Mouse (Mus musculus) embryonic facial prominence, embryonic 14.5 days (tissue): ENCODE data around the gene Clec10a. TPM values are rescaled to one million over a fixed set of nuclear protein-coding genes. Genes with fewer than 3 reads are reported as not detected.
"Not testable (repeated sequence)": the region's sequence is repeated elsewhere in the genome, so short reads cannot be mapped to it uniquely, and the experiment has no call there.

Experiments used
- ATAC-seq: fragments of 200-750 bp; cut with Nextera tagmentation; 2 replicates; pipeline ENCODE4 v1.8.0; 2017; ENCODE audit warnings: low read depth, moderate number of reproducible peaks, moderate TSS enrichment
- DNase-seq: peaks from one replicate; pipeline ENCODE4 v3.0.0-alpha.2; 2015; ENCODE audit warnings: low spot score
- H3K27ac ChIP-seq: fragments of 300-500 bp; sonication (generic); replicated peaks from 2 replicates; pipeline ENCODE4 v1.5.1; 2014; ENCODE audit warnings: low read depth, mild to moderate bottlenecking, low read length, moderate library complexity
- H3K27me3 ChIP-seq: fragments of 300-500 bp; sonication (generic); replicated peaks from 2 replicates; pipeline ENCODE4 v1.6.1; 2014; ENCODE audit warnings: low read length; ENCODE audit not compliant: control insufficient read depth, insufficient read depth
- H3K36me3 ChIP-seq: fragments of 300-500 bp; sonication (generic); 2 replicates; pipeline ENCODE4 v1.6.1; 2014; ENCODE audit warnings: low read length, mixed read lengths; ENCODE audit not compliant: control insufficient read depth, insufficient read depth
- H3K4me1 ChIP-seq: fragments of 300-500 bp; sonication (generic); 2 replicates; pipeline ENCODE4 v1.6.1; 2014; ENCODE audit warnings: antibody characterized with exemption, low read length; ENCODE audit not compliant: control insufficient read depth, insufficient read depth
- H3K4me2 ChIP-seq: fragments of 300-500 bp; sonication (generic); 2 replicates; pipeline ENCODE4 v1.6.1; 2014; ENCODE audit warnings: low read depth, mild to moderate bottlenecking, low read length, moderate library complexity, mixed read lengths
- H3K4me3 ChIP-seq: fragments of 300-500 bp; sonication (generic); 2 replicates; pipeline ENCODE4 v1.5.1; 2014; ENCODE audit warnings: low read depth, mild to moderate bottlenecking, low read length
- H3K9ac ChIP-seq: fragments of 300-500 bp; sonication (generic); 2 replicates; pipeline ENCODE4 v1.6.1; 2014; ENCODE audit warnings: low read depth, mild to moderate bottlenecking, low read length, moderate library complexity, mixed read lengths
- H3K9me3 ChIP-seq: fragments of 300-500 bp; sonication (generic); 2 replicates; pipeline ENCODE4 v1.6.1; 2016; ENCODE audit warnings: low read length; ENCODE audit not compliant: control insufficient read depth
- WGBS: fragments of 180-500 bp; shearing (Covaris S2); extraction: QIAGEN DNeasy Blood & Tissue Kit; methylation state at CpG from one replicate; pipeline ENCODE4 v1.1.7; 2014; 5-methylcytosine and 5-hydroxymethylcytosine counted together
- polyA plus RNA-seq: library from polyadenylated mRNA; unstranded; fragments of >200 nt; fragmentation: Nextera tagmentation; extraction: Ambion mirVana; gene quantifications from 2 replicates; pipeline ENCODE4 v1.2.1, GENCODE M21; 2014

The Clec10a gene
- polyA plus RNA-seq, 1 experiment from 2014 or later = 1.5 TPM

- Histone ChIP-seq H3K4me3 (no peak overlapping the region), H3K9ac (no peak overlapping the region), H3K27ac (no peak overlapping the region), H3K4me1 (no peaks in the 10 kb centered on the region), H3K9me3 (no peaks in the 10 kb centered on the region), H3K27me3 (no peaks in the 10 kb centered on the region), H3K36me3 (no peaks in the 10 kb centered on the region), H3K4me2 (no peak overlapping the region)
- DNase-seq (no peak), ATAC-seq (no peak)
- WGBS = 60% methylated on average over 3 of the region's 3 CpGs
Measured at GRCm38 (mm10) chr11:70151072-70151471, 4.9 kb upstream of the Clec10a start.

- no peak overlapping the region for H3K4me3 ChIP-seq
- H3K27ac ChIP-seq = no peak overlapping the region
- no peaks in the 10 kb centered on the region for H3K27me3 ChIP-seq
- no peak overlapping the region for H3K9ac ChIP-seq
- WGBS = 86% methylated on average over 3 of the region's 3 CpGs
- no peak for ATAC-seq
- no peaks in the 10 kb centered on the region for H3K36me3 ChIP-seq
- no peaks in the 10 kb centered on the region for H3K4me1 ChIP-seq
- no peaks in the 10 kb centered on the region for H3K9me3 ChIP-seq
- H3K4me2 ChIP-seq = no peak overlapping the region
- DNase-seq = no peak
Measured at GRCm38 (mm10) chr11:70162336-70162735, 6.3 kb downstream of the Clec10a start.

GRCm38 (mm10) chr11:70165972-70166921 is 10.2 kb downstream of the Clec10a start:
- H3K4me1 ChIP-seq = no peaks in the 10 kb centered on the region

GRCm38 (mm10) chr11:70168136-70168535 is 12.1 kb downstream of the Clec10a start:
- H3K4me2 ChIP-seq = no peak overlapping the region
- H3K9me3 ChIP-seq = no peaks in the 10 kb centered on the region
- no peaks in the 10 kb centered on the region for H3K27me3 ChIP-seq
- ATAC-seq = no peak
- no peaks in the 10 kb centered on the region for H3K36me3 ChIP-seq
- no peak overlapping the region for H3K4me3 ChIP-seq
- DNase-seq = no peak
- no peak overlapping the region for H3K27ac ChIP-seq
- H3K4me1 ChIP-seq = no peaks in the 10 kb centered on the region
- no peak overlapping the region for H3K9ac ChIP-seq
- 48% methylated on average over 7 of the region's 7 CpGs for WGBS

More at GRCm38 (mm10) chr11:70165972-70166921, 10.2 kb downstream of the Clec10a start:
- 73% methylated on average over 15 of the region's 16 CpGs for WGBS
- ATAC-seq (no peak), DNase-seq (no peak)
- Histone ChIP-seq H3K9ac (no peak overlapping the region), H3K36me3 (no peaks in the 10 kb centered on the region), H3K27ac (no peak overlapping the region), H3K9me3 (no peaks in the 10 kb centered on the region), H3K4me3 (no peak overlapping the region), H3K4me2 (no peak overlapping the region), H3K27me3 (no peaks in the 10 kb centered on the region)

- H3K36me3 ChIP-seq, H3K4me1 ChIP-seq, H3K9ac ChIP-seq, DNase-seq, H3K27me3 ChIP-seq, H3K9me3 ChIP-seq, H3K4me3 ChIP-seq, ATAC-seq, H3K27ac ChIP-seq, H3K4me2 ChIP-seq: not testable (repeated sequence)
- WGBS = 87% methylated on average over 6 of the region's 7 CpGs
Measured at GRCm38 (mm10) chr11:70169471-70169870, 13.5 kb downstream of the Clec10a start.

- Histone ChIP-seq H3K27me3 (no peaks in the 10 kb centered on the region), H3K9me3 (no peaks in the 10 kb centered on the region), H3K4me1 (no peaks in the 10 kb centered on the region), H3K36me3 (no peaks in the 10 kb centered on the region), H3K4me3 (no peak overlapping the region), H3K27ac (no peak overlapping the region), H3K4me2 (no peak overlapping the region), H3K9ac (no peak overlapping the region)
- ATAC-seq (no peak), DNase-seq (no peak)
- WGBS = 71% methylated on average over 7 of the region's 7 CpGs
Measured at GRCm38 (mm10) chr11:70170291-70170690, 14.3 kb downstream of the Clec10a start.

- Histone ChIP-seq H3K4me2 (no peak overlapping the region), H3K27ac (no peak overlapping the region), H3K36me3 (no peaks in the 10 kb centered on the region), H3K27me3 (no peaks in the 10 kb centered on the region), H3K9me3 (peaks cover 5% of the 10 kb centered on the region; the same call in 1 of the 2 replicates), H3K4me3 (no peak overlapping the region), H3K4me1 (no peaks in the 10 kb centered on the region), H3K9ac (no peak overlapping the region)
- no peak for DNase-seq
- WGBS = 88% methylated on average over 7 of the region's 7 CpGs
- ATAC-seq = no peak
Measured at GRCm38 (mm10) chr11:70171181-70171580, 15.2 kb downstream of the Clec10a start.

GRCm38 (mm10) chr11:70171847-70172246 is 15.8 kb downstream of the Clec10a start:
- no peaks in the 10 kb centered on the region for H3K36me3 ChIP-seq
- WGBS = 49% methylated on average over 3 of the region's 3 CpGs
- peaks cover 5% of the 10 kb centered on the region; the same call in 1 of the 2 replicates for H3K9me3 ChIP-seq
- no peaks in the 10 kb centered on the region for H3K27me3 ChIP-seq
- no peak for DNase-seq
- no peak overlapping the region for H3K27ac ChIP-seq
- ATAC-seq = no peak
- no peak overlapping the region for H3K4me3 ChIP-seq
- no peaks in the 10 kb centered on the region for H3K4me1 ChIP-seq
- no peak overlapping the region for H3K9ac ChIP-seq
- no peak overlapping the region for H3K4me2 ChIP-seq

GRCm38 (mm10) chr11:70172298-70172697 is 16.3 kb downstream of the Clec10a start:
- no peak for ATAC-seq
- no peaks in the 10 kb centered on the region for H3K4me1 ChIP-seq
- WGBS = 56% methylated on average over 5 of the region's 5 CpGs
- H3K27ac ChIP-seq = no peak overlapping the region
- no peaks in the 10 kb centered on the region for H3K27me3 ChIP-seq
- DNase-seq = no peak
- H3K4me3 ChIP-seq = no peak overlapping the region
- H3K36me3 ChIP-seq = no peaks in the 10 kb centered on the region
- no peak overlapping the region for H3K9ac ChIP-seq
- peaks cover 5% of the 10 kb centered on the region; the same call in 1 of the 2 replicates for H3K9me3 ChIP-seq
- H3K4me2 ChIP-seq = no peak overlapping the region
